Mouse (Mus musculus) thymus, adult 18-20 months (tissue): ENCODE data around the gene Eya3.
"Not testable (repeated sequence)": the region's sequence is repeated elsewhere in the genome, so short reads cannot be mapped to it uniquely, and the experiment has no call there.

ENCODE experiments used
- DNase-seq, 2 experiments: peaks; one replicate each; pipeline ENCODE4 v3.0.0; 2022; ENCODE audit warnings: mixed read lengths in 2 of 2

Gene Eya3

DNA sequence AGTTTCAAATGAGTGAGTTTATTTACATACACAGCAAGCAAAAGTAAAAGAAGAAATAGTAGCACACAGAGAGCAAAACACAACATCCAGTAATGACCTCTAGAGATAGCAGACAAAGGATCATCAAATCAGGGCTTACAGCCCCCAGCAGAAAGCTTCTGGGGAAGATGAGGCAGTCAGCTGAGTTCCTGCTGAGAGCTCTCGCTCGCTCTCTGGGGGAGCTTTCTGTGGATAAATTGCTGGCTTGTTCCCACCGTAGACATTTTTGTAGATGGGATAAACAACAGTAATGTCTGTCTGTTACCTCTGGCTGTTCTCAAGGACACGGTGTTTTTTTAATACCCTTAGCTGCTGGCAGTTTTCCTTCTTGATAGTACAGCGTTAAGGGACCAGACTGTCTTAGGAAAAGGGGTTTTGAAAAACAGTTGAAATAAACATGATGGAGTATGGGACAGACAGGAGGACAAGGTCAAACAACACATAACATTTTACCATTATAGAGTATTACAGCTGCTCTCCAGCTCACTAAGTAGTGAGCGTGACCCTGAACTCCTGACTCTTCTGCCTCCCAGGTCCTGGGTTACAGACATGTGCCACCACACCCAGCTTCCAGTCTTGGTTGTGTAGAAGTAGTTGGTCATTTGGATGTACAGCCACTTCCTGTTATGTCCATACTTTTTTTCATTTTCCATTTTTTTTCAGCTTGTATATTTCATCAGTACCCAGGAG, 10.6 kb downstream of the Eya3 start:
- no peak for DNase-seq

DNA sequence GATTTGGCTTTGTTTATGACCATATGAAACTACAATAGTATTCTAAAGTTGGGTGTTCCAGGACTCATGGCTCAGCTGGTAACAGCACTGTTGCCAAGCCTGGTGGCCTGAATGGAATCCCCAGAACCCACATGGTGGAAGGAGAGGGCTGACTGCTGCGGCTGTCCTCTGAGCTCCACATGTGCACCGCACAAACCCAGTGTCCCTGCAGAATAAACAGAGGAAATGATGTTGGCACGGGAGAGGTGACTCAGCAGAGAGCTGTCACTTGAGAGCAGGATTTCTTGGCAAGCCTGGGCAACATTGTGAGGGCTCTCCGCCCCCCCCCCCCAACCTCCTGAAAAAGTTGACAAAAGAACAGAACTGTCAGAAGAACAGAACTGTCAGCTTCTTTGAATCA, 14.1 kb downstream of the Eya3 start:
- no peak for DNase-seq

DNA sequence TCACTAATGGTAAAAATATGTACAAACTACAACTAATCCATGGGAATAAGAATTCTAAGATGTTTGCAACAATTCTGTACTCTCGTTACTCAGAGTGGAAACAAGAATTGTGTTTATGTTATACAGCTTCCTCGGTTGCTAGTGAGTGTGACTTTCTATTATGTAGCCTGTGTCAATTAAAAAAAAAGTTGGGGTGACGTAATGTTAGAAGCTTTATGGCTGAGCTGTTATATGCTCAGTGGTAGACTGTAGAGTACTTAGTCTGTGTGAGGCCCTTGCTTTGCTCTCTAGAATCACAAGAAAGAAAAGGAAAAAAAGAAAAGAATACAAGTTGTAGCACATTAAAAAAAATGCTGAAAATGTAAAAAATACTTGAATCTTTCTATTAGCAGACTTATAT, 15.0 kb downstream of the Eya3 start:
- no peak for DNase-seq

DNA sequence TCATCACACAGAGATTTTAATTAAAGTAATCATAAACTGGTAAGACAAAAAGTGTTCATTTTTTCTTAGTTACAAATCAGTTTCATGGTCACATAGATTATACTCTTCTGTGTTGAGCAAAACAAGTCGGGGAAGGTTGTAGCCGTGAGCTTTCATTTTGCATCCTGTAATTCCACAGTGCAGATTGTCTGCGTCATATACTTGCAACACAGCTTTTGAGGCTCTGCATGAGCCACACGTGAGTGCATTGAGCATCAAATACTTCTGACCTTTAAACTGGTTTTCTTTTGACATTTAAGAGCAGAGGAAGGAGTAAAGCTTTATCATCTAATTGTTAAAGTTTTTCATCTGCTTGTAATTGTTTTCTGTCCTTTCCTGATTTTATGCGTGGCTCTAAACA, 16.5 kb downstream of the Eya3 start:
- no peak for DNase-seq

DNA sequence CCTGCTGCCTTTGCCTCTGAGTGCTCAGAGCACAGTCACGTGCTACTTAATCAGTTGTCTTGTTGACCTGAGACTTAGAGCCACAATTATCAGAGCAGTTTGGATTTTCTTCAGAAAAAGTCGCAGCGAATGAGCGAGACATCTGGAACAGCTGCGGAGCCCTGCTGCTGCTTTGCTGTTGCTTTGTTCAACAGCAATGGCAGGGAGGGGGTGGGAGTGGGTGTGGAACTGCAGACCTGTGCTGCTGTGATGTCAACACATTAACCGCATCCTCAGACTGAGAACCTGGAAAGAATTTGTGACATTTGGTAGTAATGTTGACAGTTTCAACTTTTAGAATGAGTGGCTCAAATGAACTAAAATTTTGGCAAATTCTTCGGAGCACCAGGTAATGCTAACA, 20.3 kb downstream of the Eya3 start:
- DNase-seq: no peak

DNA sequence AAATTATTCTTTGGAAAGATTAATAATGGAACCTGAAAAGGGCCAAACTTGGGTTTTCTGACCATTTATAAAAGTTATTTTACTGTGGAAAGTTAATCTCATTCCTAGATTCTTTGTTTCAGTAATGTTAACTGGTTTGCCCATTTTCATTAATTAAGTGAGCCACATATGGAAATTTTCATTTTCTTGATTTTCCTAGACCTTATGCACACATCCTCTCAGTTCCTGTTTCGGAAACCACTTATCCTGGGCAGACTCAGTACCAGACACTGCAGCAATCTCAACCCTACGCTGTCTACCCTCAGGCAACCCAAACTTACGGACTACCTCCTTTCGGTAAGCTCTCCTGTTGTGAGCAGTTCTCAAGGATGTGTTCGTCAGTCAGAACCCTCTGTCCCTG, 33.9 kb downstream of the Eya3 start:
- DNase-seq: no peak

DNA sequence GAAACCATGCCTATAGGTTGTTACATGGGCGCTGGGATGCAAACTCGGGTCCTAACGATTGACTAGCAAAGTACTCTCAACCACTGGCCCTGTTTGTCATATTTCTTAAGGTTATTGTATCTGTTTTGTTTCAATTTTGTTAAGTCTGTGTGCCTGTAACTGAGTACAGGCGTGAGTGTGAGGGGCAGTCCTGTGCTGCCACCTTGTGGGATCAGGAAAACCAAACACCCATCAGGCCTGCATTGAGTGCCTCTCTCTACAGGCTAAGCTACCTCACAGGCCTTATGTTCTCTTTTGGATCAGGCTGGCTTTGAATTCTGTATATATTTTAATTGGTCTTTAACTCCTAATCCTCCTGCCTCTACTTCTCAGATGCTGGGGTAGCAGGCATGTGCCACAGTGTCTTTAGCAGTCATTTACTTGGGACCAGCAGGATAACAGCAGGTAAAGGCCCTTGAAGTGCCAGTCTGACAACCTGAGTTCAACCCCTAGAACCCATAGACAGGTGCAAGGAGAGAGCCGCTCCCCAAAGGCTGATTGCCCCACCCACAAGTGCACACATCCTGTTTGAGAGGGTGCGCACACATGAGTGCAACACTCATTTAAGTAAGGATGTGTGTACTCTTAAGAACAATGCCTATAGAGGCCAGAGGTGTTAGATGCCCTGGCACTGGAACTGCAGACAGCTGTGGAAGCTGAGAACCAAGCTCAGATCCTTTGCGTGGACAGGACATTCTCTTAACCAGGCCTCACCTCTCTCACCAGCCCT, 38.2 kb downstream of the Eya3 start:
- no peak for DNase-seq

DNA sequence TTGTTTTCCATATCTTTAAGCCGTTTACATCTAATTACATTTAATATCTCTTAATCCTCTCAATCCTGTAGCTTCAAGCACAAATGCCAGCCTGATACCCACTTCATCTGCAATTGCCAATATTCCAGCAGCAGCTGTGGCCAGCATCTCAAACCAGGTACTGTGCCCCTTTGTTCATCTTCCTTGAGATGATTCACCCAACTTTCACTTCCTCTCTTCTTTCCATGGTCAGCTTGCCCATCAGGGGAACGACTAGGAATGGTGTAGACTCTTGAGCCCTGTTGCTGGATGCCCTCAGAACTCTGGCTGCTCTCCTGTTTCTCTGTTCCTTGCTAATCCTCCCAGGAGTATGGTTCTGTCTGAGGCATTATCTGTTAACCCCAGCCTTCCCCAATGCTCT, 50.8 kb downstream of the Eya3 start:
- no peak for DNase-seq

DNA sequence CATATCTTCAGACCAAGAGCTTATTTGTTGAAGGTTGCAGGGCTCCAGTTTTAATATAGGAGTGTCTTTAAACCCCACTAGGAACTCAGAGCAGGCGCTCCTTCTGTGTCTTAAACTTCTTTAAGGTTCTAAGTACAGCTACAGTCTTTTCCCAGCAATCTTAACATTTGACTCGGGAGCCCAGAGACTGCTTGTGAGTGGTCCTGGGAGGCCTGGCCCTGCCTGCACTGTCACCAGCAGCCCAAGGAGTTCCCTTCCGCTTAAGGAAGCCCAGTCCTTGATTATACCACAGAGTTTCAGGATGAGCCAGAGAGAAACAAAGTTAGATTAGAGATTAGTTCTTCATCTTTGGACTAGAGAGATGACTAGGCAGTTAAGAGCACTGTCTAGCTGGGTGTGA, 54.6 kb downstream of the Eya3 start:
- DNase-seq: no peak

DNA sequence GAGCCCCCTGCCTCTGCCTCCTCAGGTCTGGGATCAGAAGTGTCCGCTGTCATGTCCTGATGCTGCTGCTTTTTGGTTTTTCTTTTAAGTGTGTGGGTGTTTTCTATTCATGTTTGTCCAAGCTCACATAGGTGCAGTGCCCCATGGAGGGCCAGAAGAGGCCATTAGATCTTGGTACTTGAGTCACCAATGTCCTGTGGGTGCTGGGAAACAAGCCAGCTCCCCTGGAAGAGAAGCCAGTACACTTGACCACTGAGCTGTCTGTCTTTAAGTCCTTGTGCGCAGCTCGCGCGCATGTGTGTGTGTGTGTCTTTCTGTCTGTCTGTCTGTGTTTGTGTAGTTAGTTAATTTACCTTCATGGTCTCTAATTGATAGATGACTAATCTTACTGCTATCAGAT, 63.3 kb downstream of the Eya3 start:
- no peak for DNase-seq

DNA sequence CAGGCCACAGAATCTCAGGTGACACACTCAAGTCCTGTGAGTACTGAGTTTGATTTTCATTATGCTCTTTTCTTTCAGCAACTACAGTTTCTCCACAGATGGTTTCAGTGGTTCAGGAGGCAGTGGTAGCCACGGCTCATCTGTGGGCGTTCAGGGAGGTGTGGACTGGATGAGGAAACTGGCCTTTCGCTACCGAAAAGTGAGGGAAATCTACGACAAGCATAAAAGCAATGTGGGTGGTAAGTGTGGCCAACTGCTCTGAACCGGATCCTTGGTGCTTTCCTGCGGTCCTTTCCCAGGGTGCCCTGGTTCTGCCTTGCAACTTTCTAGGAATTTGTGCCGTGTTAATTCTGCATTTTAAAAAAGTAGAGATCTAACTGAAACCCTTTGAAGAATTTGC, 68.1 kb downstream of the Eya3 start:
- no peak for DNase-seq

DNA sequence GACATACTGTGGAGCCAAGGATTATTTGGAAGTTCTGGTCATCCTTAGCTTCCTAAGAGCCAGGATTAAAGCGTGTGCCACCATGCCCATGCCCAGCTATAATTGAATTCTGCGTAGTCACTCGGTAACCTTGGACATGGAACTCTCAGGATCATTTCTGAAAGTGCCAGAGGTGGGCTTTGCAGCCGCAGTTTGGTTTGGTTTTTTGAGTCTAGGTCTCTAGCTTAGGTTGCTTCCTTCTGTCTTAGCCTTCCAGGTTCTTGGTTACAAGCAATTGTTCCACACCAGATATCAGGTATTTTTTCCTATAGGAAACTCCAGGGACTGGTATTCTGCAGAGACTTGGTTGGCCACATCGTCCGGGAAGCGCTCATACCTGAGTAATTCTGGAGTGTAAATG, 74.4 kb downstream of the Eya3 start:
- DNase-seq: no peak

DNA sequence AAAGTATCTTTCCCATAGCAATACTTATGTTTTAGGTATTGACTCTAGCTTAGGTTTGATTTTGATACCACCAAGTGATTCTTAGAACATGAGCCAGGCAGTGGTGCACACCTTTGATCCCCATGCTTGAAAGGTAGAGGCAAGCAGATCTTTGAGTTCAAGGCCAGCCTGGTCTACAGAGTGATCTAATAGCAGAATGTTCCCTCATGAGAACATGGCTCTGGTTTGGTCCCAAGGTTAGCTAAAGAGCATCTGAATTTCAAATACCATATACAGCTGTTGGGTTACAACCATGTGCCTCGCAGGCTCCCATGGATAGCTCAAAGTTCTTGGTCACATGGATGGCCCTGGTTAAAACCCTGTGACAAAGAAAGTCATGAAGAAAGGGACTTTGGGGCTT, 79.5 kb downstream of the Eya3 start:
- DNase-seq: no peak

DNA sequence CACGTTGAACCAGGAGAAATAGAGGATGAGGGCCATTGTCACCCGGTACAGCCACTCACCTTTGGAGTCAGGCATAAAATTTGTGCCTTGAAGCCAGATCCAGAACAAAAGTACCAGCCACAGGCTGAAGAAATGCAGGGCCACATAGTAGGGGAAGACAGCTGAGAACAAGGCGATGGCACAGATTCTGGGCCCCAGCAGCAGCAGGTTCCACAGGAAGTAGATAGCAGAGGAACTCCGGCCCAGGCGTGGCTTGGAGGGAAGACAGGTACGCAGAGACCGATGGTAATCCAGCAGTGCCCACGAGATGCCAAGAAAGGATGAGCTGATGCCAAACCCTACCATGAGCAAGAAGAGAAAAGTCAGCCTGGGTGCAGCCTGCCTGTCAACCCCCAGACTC, 89.4 kb downstream of the Eya3 start:
- no peak for DNase-seq

DNA sequence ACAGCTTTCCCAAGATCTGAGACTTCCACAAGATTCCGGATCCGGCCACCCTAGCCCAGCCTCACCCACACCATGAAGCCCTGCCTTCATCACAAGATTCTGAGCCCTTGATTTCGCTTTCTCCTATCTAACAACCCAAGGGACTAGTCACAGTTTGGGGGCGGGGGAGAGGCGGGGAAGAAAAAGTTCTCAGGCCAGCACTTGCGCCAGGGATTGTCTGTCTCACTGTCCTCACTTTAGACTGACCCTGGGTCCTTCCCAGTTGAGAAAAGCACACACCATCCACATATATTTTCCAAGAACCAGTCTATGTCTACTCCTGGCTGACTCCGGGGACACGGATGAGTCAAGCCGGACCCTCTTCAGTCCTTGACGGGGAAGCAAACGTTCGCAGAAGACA, 92.8 kb downstream of the Eya3 start:
- DNase-seq: no peak

DNA sequence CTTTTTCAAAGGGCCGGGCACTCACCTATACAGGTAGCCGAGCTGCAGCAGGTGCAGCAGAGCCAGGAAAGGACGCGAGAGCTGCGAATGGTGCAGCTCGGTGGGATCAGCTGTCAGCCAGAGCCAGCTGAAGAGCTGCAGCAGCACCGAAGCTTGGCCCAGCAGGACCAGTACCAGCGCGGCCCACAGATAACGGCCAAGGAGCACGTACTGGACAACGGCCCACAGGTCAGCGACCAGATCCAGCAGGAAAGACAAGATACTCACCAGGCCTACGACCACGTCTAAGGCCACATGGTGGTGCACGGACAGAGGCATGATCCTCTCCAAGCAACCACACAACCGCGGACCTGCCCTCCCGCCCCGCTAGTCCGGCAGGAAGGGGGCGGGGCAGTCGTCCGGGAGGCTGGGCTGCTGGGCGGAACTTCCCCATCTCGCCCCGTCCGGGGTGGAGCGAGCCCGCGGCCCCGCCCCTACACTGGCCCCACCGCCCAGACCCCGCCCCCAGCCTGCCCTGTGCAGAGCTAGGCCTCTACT, 93.4 kb downstream of the Eya3 start, which contains the start of gene Xkr8:
Gene Xkr8 (minus strand): TSS at position 399 of the 537 bp plus-strand sequence.
- peak; percentile 72 for DNase-seq

DNA sequence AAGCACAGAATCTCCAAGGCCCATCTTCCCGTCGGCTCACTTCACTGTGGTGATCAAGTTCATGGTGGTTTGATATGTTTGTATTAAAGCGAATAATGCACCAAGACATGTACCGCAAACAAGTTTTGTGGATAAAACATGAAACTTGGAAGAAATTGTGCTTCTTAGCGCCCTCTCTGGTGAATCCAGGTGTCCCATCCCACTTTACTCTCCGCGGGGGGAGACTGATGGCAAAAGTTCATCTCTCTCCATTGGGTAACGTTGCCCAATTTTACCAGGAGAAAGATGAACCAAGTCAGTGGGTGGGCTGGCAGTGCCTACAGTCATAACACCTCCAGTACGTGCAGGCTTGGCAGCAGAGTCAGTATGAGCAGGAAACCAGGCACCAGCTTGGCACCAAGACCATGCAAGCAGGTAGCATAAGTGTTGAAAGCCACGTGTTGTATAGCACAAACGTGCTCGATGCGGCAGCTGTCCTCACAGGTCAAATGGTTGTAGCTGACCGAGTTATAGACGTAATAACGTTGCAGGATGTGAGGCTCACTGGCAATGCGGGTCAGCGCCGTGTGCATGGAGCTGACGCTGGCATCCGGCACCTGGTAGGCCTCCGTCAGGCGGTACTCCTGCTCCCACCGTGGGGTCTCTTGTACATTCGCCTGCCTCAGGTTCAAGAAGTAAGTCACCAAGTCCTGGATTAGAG, 94.4 kb downstream of the Eya3 start:
- no peak for DNase-seq

DNA sequence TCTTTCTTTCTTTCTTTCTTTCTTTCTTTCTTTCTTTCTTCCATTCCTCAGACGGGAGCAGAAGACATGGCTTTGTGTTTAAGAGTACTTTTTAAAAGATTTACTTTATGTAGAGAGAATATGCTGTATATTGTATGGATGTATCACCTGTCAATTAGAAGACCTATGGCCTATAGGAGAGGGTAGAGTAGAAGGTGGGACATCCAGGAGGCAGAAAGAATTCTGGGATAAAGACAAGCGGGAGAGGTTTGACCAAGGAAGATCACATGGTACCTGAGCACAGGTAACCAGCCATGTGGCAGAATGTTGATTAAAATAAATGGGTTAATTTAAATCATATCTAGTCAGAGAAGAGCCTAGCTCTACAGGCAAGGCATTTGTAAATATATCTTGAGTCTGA, 96.0 kb downstream of the Eya3 start:
- DNase-seq: no peak

DNA sequence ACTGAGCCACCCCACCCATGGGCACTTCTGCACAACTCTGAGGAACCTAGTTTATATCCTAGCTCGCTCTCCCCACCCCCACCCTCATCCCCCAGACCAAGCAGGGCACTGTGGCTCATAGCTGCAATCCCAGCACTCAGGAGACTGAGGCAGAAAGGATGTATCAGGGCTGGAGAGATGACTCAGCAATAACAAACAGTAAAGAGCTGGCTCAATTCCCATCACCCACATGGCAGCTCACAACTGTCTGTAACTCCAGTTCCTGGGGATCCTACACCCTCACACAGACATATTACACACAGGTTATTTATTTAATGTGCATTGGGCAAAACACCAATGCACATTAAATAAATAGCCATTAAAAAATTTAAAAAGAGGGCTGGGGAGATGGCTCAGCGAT, 96.6 kb downstream of the Eya3 start:
- DNase-seq: no peak

DNA sequence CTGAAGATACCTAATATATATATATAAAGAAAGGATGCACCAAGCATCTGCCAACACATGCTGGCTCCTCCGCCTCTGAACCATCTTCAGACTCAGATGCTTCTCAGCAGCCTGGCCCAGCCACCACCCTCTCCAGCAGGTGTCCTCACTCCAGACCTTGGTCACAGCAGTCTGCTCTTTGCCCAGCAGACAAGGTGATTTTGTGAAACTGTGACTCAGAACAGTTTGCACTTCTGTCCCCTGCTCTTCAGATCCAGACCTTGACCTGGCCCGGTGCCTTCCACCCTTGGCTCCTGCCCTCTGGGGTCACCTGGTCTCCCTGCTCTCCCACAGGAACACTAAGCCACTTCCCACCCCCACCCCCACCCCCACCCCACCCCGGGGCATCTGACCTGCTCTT, 97.1 kb downstream of the Eya3 start:
- DNase-seq: no peak

DNA sequence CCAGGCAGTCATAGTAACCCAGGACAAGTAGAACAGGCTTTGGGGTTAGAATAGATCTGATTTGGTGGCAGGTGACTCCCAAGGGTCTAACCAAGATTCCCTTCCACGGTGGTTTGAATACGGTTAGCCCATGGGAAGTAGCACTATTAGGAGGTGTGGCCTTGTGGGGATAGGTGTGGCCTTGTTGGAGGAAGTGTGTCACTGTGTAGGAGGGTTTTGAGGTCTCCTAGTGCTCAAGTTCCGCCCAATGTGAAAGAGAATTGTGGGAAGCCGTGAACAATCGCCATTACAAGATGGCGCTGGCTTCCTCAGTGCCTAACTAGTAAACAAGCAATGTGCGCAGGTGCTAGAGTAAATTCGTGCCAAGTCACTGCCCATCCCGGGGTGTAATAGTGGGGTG, 98.4 kb downstream of the Eya3 start:
- DNase-seq: not testable (repeated sequence)

DNA sequence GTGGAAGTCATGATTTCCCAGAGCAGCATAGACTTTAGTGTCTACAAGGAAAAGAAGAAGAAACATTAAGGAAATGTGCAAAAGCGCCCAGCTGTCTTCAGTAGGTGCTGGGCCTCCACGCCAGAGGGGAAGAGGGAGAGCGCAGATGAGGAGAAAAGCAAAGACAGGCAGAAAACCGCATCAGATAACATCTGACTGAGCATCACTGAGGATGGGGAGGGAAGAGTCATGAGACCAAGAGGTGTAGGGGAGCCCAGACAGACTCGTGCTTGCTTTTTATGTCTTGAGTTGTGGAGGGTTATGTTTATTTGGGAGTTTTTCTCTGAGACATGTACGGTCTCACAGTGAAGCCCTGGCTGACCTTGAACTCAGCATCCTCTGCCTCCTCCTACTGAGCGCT, 102.7 kb downstream of the Eya3 start:
- DNase-seq: no peak

DNA sequence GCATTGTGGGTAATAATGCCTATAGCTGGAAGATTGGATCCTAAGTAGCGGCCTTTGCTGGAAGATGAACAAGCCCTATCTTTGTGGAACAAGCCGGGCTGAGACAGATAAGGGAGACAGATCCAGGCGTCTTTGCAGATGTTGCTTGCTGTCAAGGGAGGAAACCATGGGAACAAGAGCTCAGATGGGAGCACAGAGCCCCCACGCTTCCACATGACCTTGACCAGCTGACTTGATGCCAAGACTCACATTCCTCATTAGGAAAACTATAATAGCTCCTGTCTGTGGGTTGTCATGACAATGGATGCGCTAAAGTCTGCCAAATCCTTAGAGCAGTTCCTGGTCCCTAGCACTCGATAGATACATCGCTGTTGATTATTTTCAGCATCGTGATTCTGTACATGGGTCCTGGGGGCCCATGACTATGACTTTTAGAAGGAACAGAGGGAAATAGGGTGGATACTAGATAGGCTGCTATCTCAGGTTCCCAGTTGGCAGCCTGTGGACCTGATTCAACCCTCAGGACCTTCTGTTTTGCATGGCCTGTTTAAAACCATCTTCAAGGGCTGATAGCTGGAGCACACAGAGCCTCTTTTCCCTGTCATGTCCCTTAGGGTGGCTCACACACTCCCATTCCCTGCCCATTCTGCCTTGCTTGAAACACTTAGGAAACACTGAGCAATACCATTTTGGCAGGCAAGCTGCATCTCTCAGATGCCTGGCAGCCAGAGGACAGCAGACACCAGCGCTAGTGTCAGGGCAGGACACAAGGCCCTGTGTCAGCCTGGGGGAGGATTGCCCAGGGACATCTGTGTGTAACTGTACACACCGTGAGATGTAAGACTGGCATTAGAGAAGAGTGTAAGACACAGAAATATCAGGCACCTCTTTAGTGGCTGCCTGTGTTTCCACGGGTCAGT, 105.5 kb downstream of the Eya3 start:
- no peak for DNase-seq
